Mouse (Mus musculus) cerebellum, adult 18-20 months (tissue): ENCODE measurements around the gene Dhdh.
"Not testable (repeated sequence)": the region's sequence is repeated elsewhere in the genome, so short reads cannot be mapped to it uniquely, and the experiment has no call there.

Experiments used
- DNase-seq, 2 experiments: peaks; one replicate each; pipeline ENCODE4 v3.0.0; 2021

Dhdh gene

GRCm38 (mm10) chr7:45470869-45471268 is 17.7 kb downstream of the Dhdh start:
- peak; percentile 81 to 82 for DNase-seq

DNA sequence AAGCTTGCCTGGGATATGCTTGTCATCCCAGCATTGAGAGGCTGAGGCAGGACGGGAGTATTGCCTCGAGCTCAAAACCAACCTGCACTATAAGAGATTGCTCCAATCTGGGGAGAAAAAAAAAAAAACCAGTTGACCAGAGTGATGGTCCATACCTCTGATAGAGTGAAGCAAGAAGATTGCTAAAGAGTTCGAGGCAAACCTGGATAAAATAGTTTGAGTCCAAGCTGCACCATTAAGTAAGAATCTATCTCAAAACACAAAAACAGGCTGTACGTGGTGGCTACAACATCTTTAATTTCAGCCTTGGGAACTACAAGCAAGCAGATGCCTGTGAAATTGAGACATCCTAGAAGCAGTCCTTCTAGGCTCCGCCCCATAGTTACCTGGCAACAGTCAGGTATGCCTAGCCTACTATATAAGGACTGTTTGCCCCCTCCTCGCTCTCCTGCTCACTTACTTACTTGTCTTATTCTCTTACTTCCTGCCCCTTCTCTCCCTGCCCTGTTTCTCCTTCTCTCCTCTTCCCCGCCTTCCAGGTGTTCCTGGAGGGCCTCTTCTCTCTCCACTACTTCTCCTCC is 21.4 kb downstream of the Dhdh start:
- peak in 1 of 2 experiments; percentile 35 for DNase-seq

- peak; percentile 98 to 99 for DNase-seq
Observed at GRCm38 (mm10) chr7:45466283-45467089, 22.1 kb downstream of the Dhdh start, which contains the start of gene Bax. Bax (minus strand) TSS chr7:45466898.

GRCm38 (mm10) chr7:45465549-45465948 is 23.1 kb downstream of the Dhdh start:
- no peak for DNase-seq

- peak in 1 of 2 experiments; percentile 21 for DNase-seq
Observed at GRCm38 (mm10) chr7:45465112-45465511, 23.5 kb downstream of the Dhdh start.

GRCm38 (mm10) chr7:45463987-45464778 is 24.4 kb downstream of the Dhdh start:
- DNase-seq, result no peak

- not testable (repeated sequence) for DNase-seq
Observed at GRCm38 (mm10) chr7:45462868-45463267, 25.7 kb downstream of the Dhdh start.

- DNase-seq, result no peak
Observed at GRCm38 (mm10) chr7:45462325-45462724, 26.3 kb downstream of the Dhdh start.

DNA sequence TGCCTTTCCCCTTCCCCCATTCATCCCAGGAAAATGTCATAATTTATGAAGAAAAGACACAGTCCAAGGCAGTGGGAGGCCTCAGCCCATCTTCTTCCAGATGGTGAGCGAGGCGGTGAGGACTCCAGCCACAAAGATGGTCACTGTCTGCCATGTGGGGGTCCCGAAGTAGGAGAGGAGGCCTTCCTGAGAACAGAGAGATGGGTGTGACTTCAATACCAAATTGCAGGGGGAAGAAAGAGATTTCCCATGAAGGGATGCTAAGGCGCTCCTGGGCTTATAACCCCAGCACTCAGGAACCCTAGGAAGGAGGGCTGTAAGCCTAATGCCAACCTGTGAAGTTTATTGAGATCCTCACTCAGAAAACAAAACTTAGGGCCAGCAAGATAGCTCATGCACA is 26.8 kb downstream of the Dhdh start:
- DNase-seq, result no peak

GRCm38 (mm10) chr7:45461326-45461725 is 27.3 kb downstream of the Dhdh start:
- no peak for DNase-seq

DNA sequence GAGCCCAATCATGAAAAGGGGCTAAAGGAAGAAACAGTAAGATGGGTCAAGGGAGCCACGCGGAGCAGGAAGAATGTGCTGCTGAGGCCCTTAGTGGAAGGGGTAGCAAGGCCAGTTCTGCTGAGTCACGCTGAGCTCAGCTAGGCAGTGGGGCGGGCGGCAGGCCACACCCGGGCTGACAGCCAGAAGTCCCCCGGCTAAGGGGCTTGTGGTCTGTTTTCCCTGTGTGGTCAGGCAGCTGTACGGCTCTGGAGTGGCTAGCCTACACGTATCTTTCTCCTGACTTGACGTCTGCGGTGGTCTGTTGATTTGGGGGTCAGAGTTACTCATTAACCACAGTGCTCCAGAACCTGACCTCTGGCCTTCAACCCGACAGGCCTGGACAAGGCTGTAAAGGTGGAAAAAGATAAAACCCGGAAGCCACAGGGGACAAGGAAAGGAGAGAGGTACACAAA is 27.7 kb downstream of the Dhdh start:
- DNase-seq, result peak in 1 of 2 experiments; percentile 34

- DNase-seq, result no peak
Observed at GRCm38 (mm10) chr7:45460377-45460776, 28.2 kb downstream of the Dhdh start.

GRCm38 (mm10) chr7:45459564-45460140 is 29.0 kb downstream of the Dhdh start, which contains the start of gene Ftl1:
Ftl1 (minus strand) TSS chr7:45459884.
- DNase-seq, result peak; percentile 92 to 97

DNA sequence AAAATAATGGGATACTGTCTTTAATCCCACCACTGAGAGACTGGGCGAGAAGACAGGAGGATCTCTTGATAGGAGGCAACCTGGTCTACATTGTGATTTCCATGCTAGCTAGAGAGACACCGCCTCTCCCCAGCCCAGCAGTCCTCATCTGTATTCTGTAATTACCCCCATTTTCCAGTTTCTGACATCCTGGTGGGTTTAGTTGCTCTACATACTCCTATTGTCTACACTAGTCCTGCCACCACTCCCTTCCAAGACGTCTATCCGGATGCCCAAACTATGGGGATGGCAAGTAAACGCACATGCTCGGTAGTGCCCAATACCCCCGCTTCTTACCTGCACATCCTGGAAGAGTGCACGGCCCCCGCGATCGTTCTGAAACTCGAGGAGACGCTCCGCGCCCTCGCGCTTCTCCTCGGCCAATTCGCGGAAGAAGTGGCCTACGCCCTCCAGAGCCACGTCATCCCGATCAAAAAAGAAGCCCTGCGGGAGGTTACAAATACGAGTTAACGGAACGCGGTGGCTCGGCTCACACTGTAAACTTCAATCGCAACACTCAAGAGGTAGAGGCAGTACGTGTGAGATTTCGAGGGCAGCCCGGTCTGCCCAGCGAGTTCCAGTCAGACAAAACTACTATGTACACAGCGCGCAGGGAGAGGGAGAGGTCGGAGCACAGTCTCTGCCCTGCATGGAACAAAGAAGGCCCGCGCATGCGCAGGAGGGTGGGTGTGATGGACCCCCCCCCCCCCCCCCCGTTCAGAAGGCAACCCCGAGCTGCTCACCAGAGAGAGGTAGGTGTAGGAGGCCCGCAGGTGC is 29.6 kb downstream of the Dhdh start:
- DNase-seq, result peak; percentile 84 to 86

DNA sequence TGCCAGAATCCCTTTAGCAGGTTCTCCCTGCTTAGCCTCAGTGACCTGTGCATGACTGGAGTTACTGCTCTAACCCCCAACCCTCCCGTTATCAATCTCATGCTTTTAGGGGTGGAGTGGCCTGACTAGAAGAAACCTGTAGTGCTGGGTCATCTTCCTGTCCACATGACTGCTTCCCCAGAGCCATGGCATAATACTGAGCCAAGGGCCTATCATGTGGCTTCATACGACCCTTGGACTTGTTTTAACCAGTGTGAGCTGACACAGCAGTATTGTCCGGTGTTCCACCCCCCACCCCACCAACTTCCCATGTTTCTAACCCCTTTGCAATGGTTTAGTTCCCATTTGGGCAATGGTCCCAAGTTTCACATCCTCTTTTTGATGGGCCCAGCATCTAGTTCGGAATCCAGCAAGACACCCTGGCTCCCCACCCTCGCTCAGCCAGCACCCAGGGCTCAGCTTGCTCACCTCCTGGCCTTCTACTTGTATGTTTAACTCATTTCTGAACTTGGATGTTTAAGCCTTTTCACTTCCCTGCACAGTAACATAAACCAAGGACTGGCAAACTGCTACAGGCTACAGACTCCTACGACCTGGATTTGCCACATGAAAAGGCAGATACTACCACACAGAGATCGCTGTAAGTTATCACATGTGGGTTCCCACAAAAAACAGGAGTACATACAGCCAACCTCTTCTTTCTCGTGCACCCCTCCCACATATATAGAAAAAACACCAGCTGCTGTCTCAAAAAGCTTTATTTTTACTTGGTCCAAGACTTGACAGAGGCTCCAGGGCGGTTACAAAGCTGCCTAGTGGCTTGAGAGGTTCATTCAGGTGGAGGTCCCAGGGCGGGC is 31.2 kb downstream of the Dhdh start:
- DNase-seq, result no peak

- no peak for DNase-seq
Observed at GRCm38 (mm10) chr7:45456721-45457203, 31.8 kb downstream of the Dhdh start.

- DNase-seq, result no peak
Observed at GRCm38 (mm10) chr7:45455932-45456696, 32.5 kb downstream of the Dhdh start.

DNA sequence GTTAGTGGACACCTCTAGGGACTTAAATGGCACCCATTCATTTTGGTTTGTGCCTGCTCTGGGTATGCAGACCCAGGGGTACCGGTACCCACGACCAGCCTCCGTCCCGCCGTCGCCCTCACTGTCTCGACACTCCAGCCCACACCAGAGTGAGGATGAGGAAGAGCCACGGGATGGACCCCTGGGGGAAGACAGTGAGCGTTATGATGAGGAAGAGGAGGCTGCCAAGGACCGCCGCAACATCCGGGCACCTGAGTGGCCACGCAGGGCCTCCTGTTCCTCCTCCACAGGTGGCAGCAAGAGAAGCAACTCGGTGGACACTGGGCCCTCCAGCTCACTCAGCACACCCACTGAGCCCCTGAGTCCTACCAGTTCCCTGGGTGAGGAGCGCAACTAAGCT is 33.6 kb downstream of the Dhdh start:
- DNase-seq, result no peak

DNA sequence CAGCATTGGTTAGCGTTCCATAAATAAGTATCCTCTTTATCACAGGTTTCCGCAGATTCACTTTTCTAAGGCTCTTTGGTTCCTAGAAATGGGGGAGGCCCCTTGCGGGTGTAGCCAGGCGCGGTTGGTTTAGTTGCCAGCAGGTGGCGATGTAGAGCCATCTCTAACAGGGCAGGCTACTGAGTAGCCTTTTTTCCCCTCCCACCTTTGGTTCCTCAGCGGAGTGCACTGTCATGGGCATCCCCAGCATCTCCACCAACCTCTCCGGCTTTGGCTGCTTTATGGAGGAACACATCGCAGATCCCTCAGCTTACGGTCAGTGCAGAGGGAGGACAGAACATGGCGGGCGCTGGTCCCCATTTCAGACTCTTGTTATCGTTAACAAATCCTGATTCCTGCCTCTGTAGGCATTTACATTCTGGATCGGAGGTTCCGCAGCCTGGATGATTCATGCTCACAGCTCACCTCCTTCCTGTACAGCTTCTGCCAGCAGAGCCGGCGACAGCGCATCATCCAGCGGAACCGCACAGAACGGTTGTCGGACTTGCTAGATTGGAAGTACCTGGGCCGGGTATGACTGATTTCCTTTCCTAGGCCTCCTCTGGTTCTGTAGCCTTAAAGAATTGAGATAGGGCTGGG is 37.1 kb downstream of the Dhdh start:
- peak; percentile 90 for DNase-seq

DNA sequence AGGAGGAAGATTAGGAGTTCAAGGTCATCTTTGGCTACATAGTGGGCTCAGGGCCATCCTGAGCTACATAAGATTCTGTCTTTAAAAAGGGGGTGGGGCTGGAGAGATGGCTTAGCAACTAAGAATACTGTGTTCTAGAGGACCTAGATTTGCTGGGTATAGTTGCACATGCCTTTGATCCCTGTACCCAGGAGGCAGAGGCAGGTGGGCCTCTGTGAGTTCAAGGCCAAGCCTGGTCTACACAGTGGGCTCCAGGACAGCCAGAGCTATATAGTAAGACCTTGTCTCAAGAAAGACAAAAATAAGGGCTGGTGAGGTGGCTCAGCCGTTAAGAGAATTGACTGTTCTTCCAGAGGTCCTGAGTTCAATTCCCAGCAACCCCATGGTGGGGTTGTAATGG is 38.6 kb downstream of the Dhdh start:
- DNase-seq, result no peak
